Mouse (Mus musculus) heart, embryonic 16.5 days (tissue): ENCODE measurements around the gene Fbxo4. TPM values are rescaled to one million over a fixed set of nuclear protein-coding genes. Genes with fewer than 3 reads are reported as not detected.

Source experiments
- ATAC-seq: fragments of 200-750 bp; cut with Nextera tagmentation; replicated peaks from 2 replicates; pipeline ENCODE4 v1.8.0; 2017; ENCODE audit warnings: moderate number of reproducible peaks; ENCODE audit not compliant: insufficient read depth, low FRiP score; ENCODE audit errors: extremely low read depth
- H3K27ac ChIP-seq: fragments of 300-500 bp; sonication (generic); 2 replicates; pipeline ENCODE4 v1.5.1; 2014; ENCODE audit warnings: mild to moderate bottlenecking, low read length, control low read depth, moderate library complexity
- H3K27me3 ChIP-seq: fragments of 300-500 bp; sonication (generic); 2 replicates; pipeline ENCODE4 v1.6.1; 2014; ENCODE audit warnings: low read length, mixed read lengths; ENCODE audit not compliant: control insufficient read depth, insufficient read depth
- H3K36me3 ChIP-seq: fragments of 300-500 bp; sonication (generic); 2 replicates; pipeline ENCODE4 v1.6.1; 2014; ENCODE audit not compliant: control insufficient read depth, insufficient read depth
- H3K4me1 ChIP-seq: fragments of 300-500 bp; sonication (generic); 2 replicates; pipeline ENCODE4 v1.6.1; 2014; ENCODE audit warnings: low read length, mixed read lengths; ENCODE audit not compliant: control insufficient read depth, insufficient read depth
- H3K4me2 ChIP-seq: fragments of 300-500 bp; sonication (generic); 2 replicates; pipeline ENCODE4 v1.6.1; 2014; ENCODE audit warnings: low read depth, mild to moderate bottlenecking, control low read depth, low read length
- H3K4me3 ChIP-seq: fragments of 300-500 bp; sonication (generic); 2 replicates; pipeline ENCODE4 v1.5.1; 2014; ENCODE audit warnings: mild to moderate bottlenecking, control low read depth, low read length
- H3K9ac ChIP-seq: fragments of 300-500 bp; sonication (generic); 2 replicates; pipeline ENCODE4 v1.6.1; 2014; ENCODE audit warnings: low read length, control low read depth
- H3K9me3 ChIP-seq: fragments of 300-500 bp; sonication (generic); replicated peaks from 2 replicates; pipeline ENCODE4 v1.6.1; 2016; ENCODE audit warnings: low read length; ENCODE audit not compliant: control insufficient read depth
- WGBS: fragments of 180-500 bp; shearing (Covaris S2); extraction: QIAGEN DNeasy Blood & Tissue Kit; methylation state at CpG from one replicate; pipeline ENCODE4 v1.1.7; 2014; 5-methylcytosine and 5-hydroxymethylcytosine counted together
- polyA plus RNA-seq: library from polyadenylated mRNA; unstranded; fragments of >200 nt; fragmentation: Nextera tagmentation; extraction: Ambion mirVana; gene quantifications from 2 replicates; pipeline ENCODE4 v1.2.1, GENCODE M21; 2015

The Fbxo4 gene
- polyA plus RNA-seq, 1 experiment from 2014 or later, result 13.1 TPM

DNA sequence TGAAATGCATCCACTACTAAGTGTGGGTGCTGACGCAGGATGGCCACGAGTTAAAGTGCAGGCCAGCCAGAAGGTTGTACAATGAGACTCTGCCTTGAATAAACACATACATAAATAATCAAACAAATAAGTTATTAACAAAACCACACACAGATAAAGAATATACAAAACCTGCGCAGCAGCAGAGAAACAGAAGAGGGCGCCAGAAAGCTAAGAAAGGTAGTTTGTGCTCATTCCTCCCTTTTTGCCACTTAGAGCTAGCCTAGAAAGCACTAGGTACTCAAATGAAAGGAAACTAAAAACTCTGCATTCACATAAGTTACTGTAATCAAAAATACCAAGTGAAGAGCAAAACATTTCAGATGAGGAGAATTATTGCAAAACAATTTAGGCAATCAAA lies 21.4 kb downstream of the Fbxo4 start:
- Histone ChIP-seq H3K4me3 (no peak overlapping the region), H3K9ac (no peak overlapping the region), H3K4me2 (no peak overlapping the region), H3K27me3 (no peaks in the 10 kb centered on the region), H3K4me1 (no peaks in the 10 kb centered on the region), H3K36me3 (no peaks in the 10 kb centered on the region), H3K27ac (no peak overlapping the region), H3K9me3 (0 out of 2 replicates have a peak, but pooled peaks cover 2% of the 10 kb centered on the region)
- 29% methylated on average over 4 of the region's 4 CpGs for WGBS
- ATAC-seq, result no peak

GRCm38 (mm10) chr15:3954971-3955370 lies 24.4 kb downstream of the Fbxo4 start:
- Histone ChIP-seq H3K4me2 (no peak overlapping the region), H3K9me3 (0 out of 2 replicates have a peak, but pooled peaks cover 2% of the 10 kb centered on the region), H3K27me3 (no peaks in the 10 kb centered on the region), H3K9ac (no peak overlapping the region), H3K4me1 (no peaks in the 10 kb centered on the region), H3K27ac (no peak overlapping the region), H3K36me3 (no peaks in the 10 kb centered on the region), H3K4me3 (no peak overlapping the region)
- ATAC-seq, result no peak
- WGBS, result 74% methylated on average over 2 of the region's 2 CpGs

DNA sequence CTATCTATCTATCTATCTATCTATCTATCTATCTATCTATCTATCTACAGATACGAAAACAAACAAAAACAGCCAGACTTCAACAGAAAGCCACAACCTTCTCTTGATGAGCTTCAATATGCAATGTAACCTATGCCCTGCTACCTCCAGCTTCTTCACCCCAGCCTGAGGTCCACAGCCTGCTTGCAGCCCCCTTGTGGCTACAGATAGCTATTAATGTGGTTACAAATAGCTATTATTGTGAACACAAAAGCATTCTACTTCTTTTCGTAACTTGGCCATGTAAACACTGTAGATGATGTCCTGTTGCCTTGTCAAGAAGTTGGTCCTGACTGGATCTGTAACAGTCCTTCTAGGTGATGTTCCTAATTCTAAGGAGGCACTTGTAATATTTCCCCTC lies 41.2 kb downstream of the Fbxo4 start:
- H3K4me1 ChIP-seq, result no peaks in the 10 kb centered on the region
- no peak for ATAC-seq
- 84% methylated on average over 2 of the region's 2 CpGs for WGBS
- H3K9ac ChIP-seq, result no peak overlapping the region
- no peak overlapping the region for H3K27ac ChIP-seq
- H3K4me3 ChIP-seq, result no peak overlapping the region
- no peak overlapping the region for H3K4me2 ChIP-seq
- H3K36me3 ChIP-seq, result no peaks in the 10 kb centered on the region
- H3K27me3 ChIP-seq, result no peaks in the 10 kb centered on the region
- H3K9me3 ChIP-seq, result no peaks in the 10 kb centered on the region

- Histone ChIP-seq H3K4me1 (no peaks in the 10 kb centered on the region), H3K9me3 (no peaks in the 10 kb centered on the region), H3K9ac (no peak overlapping the region), H3K36me3 (no peaks in the 10 kb centered on the region), H3K4me2 (no peak overlapping the region), H3K27me3 (no peaks in the 10 kb centered on the region), H3K27ac (no peak overlapping the region), H3K4me3 (no peak overlapping the region)
- WGBS, result 76% methylated on average over 3 of the region's 3 CpGs
- no peak for ATAC-seq
Measured at GRCm38 (mm10) chr15:3936056-3936455, 43.3 kb downstream of the Fbxo4 start.

GRCm38 (mm10) chr15:3933466-3933865 lies 45.9 kb downstream of the Fbxo4 start:
- Histone ChIP-seq H3K27ac (no peak overlapping the region), H3K9me3 (no peaks in the 10 kb centered on the region), H3K9ac (no peak overlapping the region), H3K36me3 (no peaks in the 10 kb centered on the region), H3K27me3 (no peaks in the 10 kb centered on the region), H3K4me2 (no peak overlapping the region), H3K4me3 (no peak overlapping the region), H3K4me1 (no peaks in the 10 kb centered on the region)
- ATAC-seq, result no peak
- 81% methylated on average over 4 of the region's 4 CpGs for WGBS

DNA sequence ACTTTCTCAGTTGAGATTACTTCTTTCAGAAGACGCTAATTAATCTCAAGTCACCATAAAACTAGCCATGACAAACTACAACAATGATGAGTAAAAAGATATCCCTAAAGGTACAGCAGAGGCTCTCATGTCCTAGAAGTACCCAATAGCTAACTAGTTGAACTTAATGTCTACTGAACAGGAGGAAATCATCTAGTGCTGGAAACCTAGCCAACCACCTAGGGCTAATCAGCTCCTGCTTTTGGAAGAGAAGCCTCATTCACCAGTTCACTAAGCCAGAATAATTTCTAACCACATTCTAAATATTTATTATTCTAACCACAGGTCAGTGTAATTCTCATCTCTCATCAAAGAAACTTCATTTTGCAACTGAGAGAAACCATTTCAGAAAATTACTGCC lies 47.4 kb downstream of the Fbxo4 start:
- Histone ChIP-seq H3K27ac (no peak overlapping the region), H3K9ac (no peak overlapping the region), H3K9me3 (no peaks in the 10 kb centered on the region), H3K27me3 (no peaks in the 10 kb centered on the region), H3K4me2 (no peak overlapping the region), H3K36me3 (no peaks in the 10 kb centered on the region), H3K4me1 (no peaks in the 10 kb centered on the region), H3K4me3 (no peak overlapping the region)
- WGBS, result 91% methylated on average over 1 of the region's 1 CpGs
- no peak for ATAC-seq

Other genes with a start within 250 kb of the Fbxo4 start
- 22.7 and 23.2 TPM in 2 replicates for gene AW549877, start 16.2 kb upstream of the Fbxo4 start, polyA plus RNA-seq
- gene Oxct1, start 46.8 kb upstream of the Fbxo4 start, polyA plus RNA-seq, result 323 and 384 TPM in 2 replicates